Mouse (Mus musculus) liver, embryonic 13.5 days (tissue): ENCODE results near the gene Ociad1. TPM values are rescaled to one million over a fixed set of nuclear protein-coding genes. Genes with fewer than 3 reads are reported as not detected.
A peak's percentile ranks its signal among the peaks of the same experiment; 100 is the strongest.

ENCODE experiments used
- ATAC-seq: fragments of 200-750 bp; cut with Nextera tagmentation; 2 replicates; pipeline ENCODE4 v1.8.0; 2017; ENCODE audit warnings: low read depth, mild to moderate bottlenecking, moderate number of reproducible peaks, moderate library complexity
- DNase-seq: peaks from one replicate; pipeline ENCODE4 v3.0.0; 2022
- H3K27ac ChIP-seq: fragments of 300-500 bp; sonication (generic); 2 replicates; pipeline ENCODE4 v1.5.1; 2015; ENCODE audit warnings: moderate library complexity, mild to moderate bottlenecking, inconsistent platforms
- H3K27me3 ChIP-seq: fragments of 300-500 bp; sonication (generic); 2 replicates; pipeline ENCODE4 v1.6.1; 2015; ENCODE audit warnings: mild to moderate bottlenecking, inconsistent platforms
- H3K36me3 ChIP-seq: fragments of 300-500 bp; sonication (generic); 2 replicates; pipeline ENCODE4 v1.6.1; 2015; ENCODE audit warnings: mild to moderate bottlenecking, inconsistent platforms
- H3K4me1 ChIP-seq: fragments of 300-500 bp; sonication (generic); replicated peaks from 2 replicates; pipeline ENCODE4 v1.6.1; 2015; ENCODE audit warnings: inconsistent platforms
- H3K4me2 ChIP-seq: fragments of 300-500 bp; sonication (generic); 2 replicates; pipeline ENCODE4 v1.6.1; 2015; ENCODE audit warnings: inconsistent platforms, mild to moderate bottlenecking, moderate library complexity
- H3K4me3 ChIP-seq: fragments of 300-500 bp; sonication (generic); replicated peaks from 2 replicates; pipeline ENCODE4 v1.5.1; 2015; ENCODE audit warnings: mild to moderate bottlenecking, inconsistent platforms
- H3K9ac ChIP-seq: fragments of 300-500 bp; sonication (generic); 2 replicates; pipeline ENCODE4 v1.6.1; 2015; ENCODE audit warnings: mild to moderate bottlenecking, inconsistent platforms
- H3K9me3 ChIP-seq: fragments of 300-500 bp; sonication (generic); replicated peaks from 2 replicates; pipeline ENCODE4 v1.6.1; 2016; ENCODE audit warnings: inconsistent platforms
- WGBS: fragments of 180-500 bp; shearing (Covaris S2); methylation state at CpG from one replicate; pipeline ENCODE4 v1.1.7; 2015; ENCODE audit not compliant: insufficient replicate concordance; 5-methylcytosine and 5-hydroxymethylcytosine counted together
- polyA plus RNA-seq: library from polyadenylated mRNA; unstranded; fragments of >200 nt; fragmentation: Nextera tagmentation; extraction: Ambion mirVana; gene quantifications from 2 replicates; pipeline ENCODE4 v1.2.1, GENCODE M21; 2015

The Ociad1 gene
- polyA plus RNA-seq, 1 experiment from 2014 or later: 144 TPM

DNA sequence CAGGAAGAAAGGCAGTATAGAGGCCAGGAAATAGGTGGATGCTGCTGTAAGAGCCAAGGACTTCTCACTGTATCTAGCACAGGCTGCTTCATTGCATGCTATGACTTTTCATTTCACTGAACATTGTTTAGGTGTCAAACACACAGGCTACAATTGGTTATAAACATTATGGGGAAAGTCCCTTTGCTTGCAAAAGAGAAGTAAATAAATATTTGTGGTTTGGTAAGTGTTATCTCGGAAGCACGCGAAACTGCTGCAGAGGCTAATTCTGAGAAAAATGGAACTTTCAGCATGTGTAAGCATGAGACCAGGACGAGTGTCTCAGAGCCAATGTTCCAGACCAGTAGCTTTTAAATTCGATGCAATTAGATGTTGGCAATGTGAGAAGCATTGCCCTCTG is 6.0 kb upstream of the Ociad1 start:
- peaks cover 8% of the 10 kb centered on the region for H3K4me1 ChIP-seq
- no peak overlapping the region for H3K4me2 ChIP-seq
- no peak overlapping the region for H3K27ac ChIP-seq
- DNase-seq (no peak), ATAC-seq (no peak)
- 31% methylated on average over 5 of the region's 5 CpGs for WGBS
- H3K9ac ChIP-seq: no peak overlapping the region
- H3K9me3 ChIP-seq: no peaks in the 10 kb centered on the region
- H3K27me3 ChIP-seq: no peaks in the 10 kb centered on the region
- no peaks in the 10 kb centered on the region for H3K36me3 ChIP-seq
- H3K4me3 ChIP-seq: no peak overlapping the region

DNA sequence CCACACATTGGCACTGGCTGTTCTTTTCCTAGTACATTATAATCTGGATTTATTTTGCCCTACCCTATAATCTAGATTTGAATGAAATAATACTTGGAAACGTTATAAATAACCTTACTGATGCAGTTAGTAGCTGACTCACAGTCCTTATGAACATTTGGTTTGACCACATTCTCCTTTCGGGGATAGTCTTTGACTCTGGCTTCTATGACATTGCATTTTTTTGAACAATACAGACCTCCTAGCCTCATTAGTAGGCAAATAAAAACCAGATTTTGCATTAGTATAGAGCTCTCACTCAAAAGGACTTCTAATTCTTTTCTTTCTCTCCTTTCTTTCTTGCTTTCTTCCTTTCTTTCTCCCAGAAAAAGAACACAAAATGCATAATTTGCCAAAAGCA is 2.7 kb upstream of the Ociad1 start:
- H3K27me3 ChIP-seq: no peaks in the 10 kb centered on the region
- WGBS: 39% methylated on average over 2 of the region's 2 CpGs
- no peak overlapping the region for H3K4me3 ChIP-seq
- peaks cover 2% of the 10 kb centered on the region for H3K36me3 ChIP-seq
- H3K4me2 ChIP-seq: no peak overlapping the region
- no peaks in the 10 kb centered on the region for H3K9me3 ChIP-seq
- no peak for ATAC-seq
- H3K27ac ChIP-seq: no peak overlapping the region
- H3K4me1 ChIP-seq: peaks cover 24% of the 10 kb centered on the region
- no peak for DNase-seq
- no peak overlapping the region for H3K9ac ChIP-seq

- peak overlapping the region; percentile 82 for H3K4me3 ChIP-seq
- DNase-seq (no peak), ATAC-seq (no peak)
- peaks cover 27% of the 10 kb centered on the region for H3K36me3 ChIP-seq
- H3K4me2 ChIP-seq: peak overlapping the region; percentile 70
- peak overlapping the region; percentile 94 for H3K27ac ChIP-seq
- H3K9me3 ChIP-seq: no peaks in the 10 kb centered on the region
- H3K9ac ChIP-seq: peak overlapping the region; percentile 92
- peaks cover 31% of the 10 kb centered on the region for H3K4me1 ChIP-seq
- H3K27me3 ChIP-seq: no peaks in the 10 kb centered on the region
- WGBS: 5% methylated on average over 8 of the region's 8 CpGs
Observed at GRCm38 (mm10) chr5:73293458-73293827, 859 bp downstream of the Ociad1 start.

DNA sequence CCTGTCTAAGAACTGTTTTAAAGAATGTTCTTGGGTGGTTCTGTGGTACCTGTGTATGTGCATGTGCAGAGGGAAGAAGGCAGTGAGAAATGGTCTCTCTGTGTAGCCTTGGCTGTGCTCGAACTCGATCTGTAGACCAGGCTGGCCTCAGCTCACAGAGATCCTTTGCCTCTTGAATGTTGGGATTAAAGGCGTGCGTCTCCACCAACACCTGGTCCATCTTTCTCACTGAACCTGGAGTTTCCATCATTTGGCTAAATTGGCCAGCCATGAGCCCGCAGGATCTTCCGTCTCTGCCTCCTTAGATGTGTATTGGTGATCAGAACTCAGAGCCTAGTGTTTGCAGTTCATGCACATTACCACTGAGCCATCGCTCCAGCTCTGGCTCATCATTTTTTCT is 2.4 kb downstream of the Ociad1 start:
- ATAC-seq: no peak
- peaks cover 35% of the 10 kb centered on the region for H3K36me3 ChIP-seq
- H3K9me3 ChIP-seq: no peaks in the 10 kb centered on the region
- peak overlapping the region; percentile 34; the same call in 1 of the 2 replicates for H3K4me2 ChIP-seq
- H3K27ac ChIP-seq: peak overlapping the region; percentile 3; the same call in 1 of the 2 replicates
- 91% methylated on average over 7 of the region's 7 CpGs for WGBS
- H3K4me3 ChIP-seq: 0 out of 2 replicates have a peak overlapping the region, but pooled peaks have one; percentile 17
- H3K27me3 ChIP-seq: no peaks in the 10 kb centered on the region
- H3K4me1 ChIP-seq: peaks cover 38% of the 10 kb centered on the region
- H3K9ac ChIP-seq: no peak overlapping the region
- DNase-seq: no peak

- Histone ChIP-seq H3K9ac (peak overlapping the region; percentile 20), H3K4me3 (no peak overlapping the region), H3K4me2 (no peak overlapping the region), H3K27me3 (no peaks in the 10 kb centered on the region), H3K4me1 (peaks cover 46% of the 10 kb centered on the region), H3K27ac (no peak overlapping the region), H3K9me3 (no peaks in the 10 kb centered on the region), H3K36me3 (peaks cover 44% of the 10 kb centered on the region)
- no peak for DNase-seq
- ATAC-seq: no peak
- 83% methylated on average over 4 of the region's 4 CpGs for WGBS
Observed at GRCm38 (mm10) chr5:73295916-73296315, 3.3 kb downstream of the Ociad1 start.

DNA sequence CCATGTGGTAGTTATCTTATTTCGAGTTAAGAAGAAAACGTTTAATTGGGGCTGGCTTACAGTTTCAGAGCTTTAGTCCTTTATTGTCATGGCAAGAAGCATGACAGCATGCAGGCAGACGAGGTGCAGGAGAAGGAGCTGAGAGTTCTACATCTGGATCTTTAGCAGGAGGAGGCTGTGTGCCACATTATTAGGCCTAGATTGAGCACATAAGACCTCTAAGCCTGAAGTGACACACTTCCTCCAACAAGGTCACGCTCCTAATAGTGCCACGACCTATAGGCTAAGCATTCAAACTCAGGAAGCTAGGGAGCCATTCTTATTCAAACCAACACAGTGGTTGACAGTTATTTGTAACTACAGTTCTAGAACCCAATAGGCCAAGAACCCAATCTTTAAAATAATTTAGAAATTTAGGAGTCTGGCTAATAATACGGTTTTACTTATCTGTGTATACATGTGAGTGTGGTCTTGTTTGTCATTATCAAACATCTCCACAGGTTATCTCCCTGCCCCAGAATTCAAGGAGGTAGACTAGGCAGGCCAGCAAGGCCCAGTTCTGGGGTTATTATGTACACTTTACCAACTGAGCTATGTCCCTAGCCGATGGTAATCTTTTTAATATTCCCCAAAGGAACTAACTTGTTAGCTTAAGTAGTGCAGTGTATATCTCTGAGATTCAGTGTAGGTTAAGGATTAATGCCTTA is 9.2 kb downstream of the Ociad1 start:
- Histone ChIP-seq H3K9ac (peak overlapping the region; percentile 40), H3K4me1 (peaks cover 37% of the 10 kb centered on the region), H3K4me2 (no peak overlapping the region), H3K27me3 (no peaks in the 10 kb centered on the region), H3K36me3 (peaks cover 75% of the 10 kb centered on the region), H3K27ac (peak overlapping the region; percentile 69), H3K4me3 (no peak overlapping the region), H3K9me3 (no peaks in the 10 kb centered on the region)
- WGBS: 58% methylated on average over 7 of the region's 7 CpGs
- peak; percentile 86 for ATAC-seq
- DNase-seq: peak; percentile 25

- peaks cover 84% of the 10 kb centered on the region for H3K36me3 ChIP-seq
- H3K4me1 ChIP-seq: peaks cover 40% of the 10 kb centered on the region
- no peak overlapping the region for H3K4me3 ChIP-seq
- 90% methylated on average over 12 of the region's 12 CpGs for WGBS
- H3K9ac ChIP-seq: no peak overlapping the region
- H3K27me3 ChIP-seq: no peaks in the 10 kb centered on the region
- H3K4me2 ChIP-seq: no peak overlapping the region
- no peak overlapping the region for H3K27ac ChIP-seq
- DNase-seq (no peak), ATAC-seq (no peak)
- no peaks in the 10 kb centered on the region for H3K9me3 ChIP-seq
Observed at GRCm38 (mm10) chr5:73304507-73304906, 11.9 kb downstream of the Ociad1 start.

DNA sequence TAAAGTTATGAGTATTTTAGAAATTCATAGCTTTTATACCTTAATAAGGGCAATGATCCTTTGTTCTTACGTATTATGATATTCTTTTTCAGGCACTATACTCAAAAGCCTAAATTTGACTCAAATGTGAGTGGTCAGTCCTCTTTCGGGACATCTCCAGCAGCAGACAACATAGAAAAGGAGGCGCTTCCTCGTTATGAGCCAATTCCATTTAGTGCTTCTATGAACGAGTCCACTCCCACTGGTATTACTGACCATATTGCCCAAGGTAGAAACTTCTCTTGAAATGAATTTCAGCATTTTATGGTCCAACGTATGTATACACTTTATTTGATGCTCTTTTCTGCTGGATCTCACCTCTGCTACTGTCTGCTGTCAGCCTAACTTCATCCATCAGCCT is 13.9 kb downstream of the Ociad1 start:
- H3K36me3 ChIP-seq: peaks cover 80% of the 10 kb centered on the region
- 89% methylated on average over 6 of the region's 6 CpGs for WGBS

DNA sequence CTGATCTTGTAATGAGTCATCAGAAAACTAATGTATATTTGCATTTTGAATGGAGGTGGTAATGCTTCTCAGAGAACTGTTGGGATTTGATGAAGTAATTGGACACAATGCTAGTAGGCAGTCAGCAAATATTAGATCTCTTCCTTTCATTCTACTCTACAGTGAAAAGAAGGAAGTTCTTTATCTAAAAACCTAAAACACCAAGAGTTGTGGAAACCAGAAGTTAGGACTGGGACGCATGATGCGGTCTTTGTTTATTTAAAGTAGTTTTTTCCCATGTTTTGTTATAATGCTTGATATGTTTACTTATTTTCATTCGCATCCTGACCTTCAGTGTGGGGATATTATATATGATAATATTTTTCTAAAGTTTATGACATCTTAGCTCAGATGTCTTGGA is 14.7 kb downstream of the Ociad1 start:
- no peak for DNase-seq
- no peaks in the 10 kb centered on the region for H3K9me3 ChIP-seq
- no peak overlapping the region for H3K4me3 ChIP-seq
- H3K36me3 ChIP-seq: peaks cover 77% of the 10 kb centered on the region
- WGBS: 87% methylated on average over 3 of the region's 3 CpGs
- no peak overlapping the region for H3K9ac ChIP-seq
- no peaks in the 10 kb centered on the region for H3K27me3 ChIP-seq
- H3K4me2 ChIP-seq: no peak overlapping the region
- no peak for ATAC-seq
- 0 out of 2 replicates have a peak overlapping the region, but pooled peaks have one; percentile 29 for H3K27ac ChIP-seq
- peaks cover 37% of the 10 kb centered on the region for H3K4me1 ChIP-seq

More for the DNA sequence above, 13.9 kb downstream of the Ociad1 start:
- Histone ChIP-seq H3K9ac (no peak overlapping the region), H3K27me3 (no peaks in the 10 kb centered on the region), H3K4me1 (peaks cover 40% of the 10 kb centered on the region), H3K9me3 (no peaks in the 10 kb centered on the region), H3K27ac (0 out of 2 replicates have a peak overlapping the region, but pooled peaks have one; percentile 27), H3K4me3 (no peak overlapping the region), H3K4me2 (no peak overlapping the region)
- ATAC-seq (no peak), DNase-seq (no peak)

GRCm38 (mm10) chr5:73309496-73309895 is 16.9 kb downstream of the Ociad1 start:
- DNase-seq (no peak), ATAC-seq (no peak)
- peak overlapping the region; percentile 95 for H3K27ac ChIP-seq
- peaks cover 81% of the 10 kb centered on the region for H3K36me3 ChIP-seq
- 82% methylated on average over 4 of the region's 4 CpGs for WGBS
- H3K4me1 ChIP-seq: peaks cover 55% of the 10 kb centered on the region
- no peak overlapping the region for H3K9ac ChIP-seq
- H3K9me3 ChIP-seq: no peaks in the 10 kb centered on the region
- no peaks in the 10 kb centered on the region for H3K27me3 ChIP-seq
- H3K4me2 ChIP-seq: no peak overlapping the region
- no peak overlapping the region for H3K4me3 ChIP-seq

GRCm38 (mm10) chr5:73310401-73310800 is 17.8 kb downstream of the Ociad1 start:
- Histone ChIP-seq H3K4me3 (no peak overlapping the region), H3K27ac (peak overlapping the region; percentile 95), H3K4me2 (no peak overlapping the region), H3K9ac (no peak overlapping the region), H3K27me3 (no peaks in the 10 kb centered on the region), H3K36me3 (peaks cover 82% of the 10 kb centered on the region), H3K9me3 (no peaks in the 10 kb centered on the region), H3K4me1 (peaks cover 64% of the 10 kb centered on the region)
- 74% methylated on average over 1 of the region's 1 CpGs for WGBS
- ATAC-seq (no peak), DNase-seq (peak; percentile 22)

- H3K4me2 ChIP-seq: peak overlapping the region; percentile 29; the same call in 1 of the 2 replicates
- no peaks in the 10 kb centered on the region for H3K27me3 ChIP-seq
- peak overlapping the region; percentile 95 for H3K27ac ChIP-seq
- peaks cover 71% of the 10 kb centered on the region for H3K4me1 ChIP-seq
- H3K9ac ChIP-seq: no peak overlapping the region
- ATAC-seq (peak; percentile 99), DNase-seq (peak; percentile 83)
- no peak overlapping the region for H3K4me3 ChIP-seq
- peaks cover 84% of the 10 kb centered on the region for H3K36me3 ChIP-seq
- WGBS: 19% methylated on average over 5 of the region's 5 CpGs
- no peaks in the 10 kb centered on the region for H3K9me3 ChIP-seq
Observed at GRCm38 (mm10) chr5:73311458-73311857, 18.9 kb downstream of the Ociad1 start.
